Mouse (Mus musculus): ENCODE measurements around the gene Clec4f.

Gene Clec4f

GRCm38 (mm10) chr6:83631815-83632214, 24.2 kb downstream of the Clec4f start:
- DNase-seq: no peak

GRCm38 (mm10) chr6:83626781-83627180, 29.2 kb downstream of the Clec4f start:
- no peak for DNase-seq

- no peak for DNase-seq
Measured at GRCm38 (mm10) chr6:83619955-83620354, 36.0 kb downstream of the Clec4f start.

- no peak for DNase-seq
Measured at GRCm38 (mm10) chr6:83617581-83618335, 38.2 kb downstream of the Clec4f start.

- DNase-seq: no peak
Measured at GRCm38 (mm10) chr6:83616512-83616911, 39.5 kb downstream of the Clec4f start.

- no peak for DNase-seq
Measured at GRCm38 (mm10) chr6:83614469-83614868, 41.5 kb downstream of the Clec4f start.

- DNase-seq: no peak
Measured at GRCm38 (mm10) chr6:83612976-83613375, 43.0 kb downstream of the Clec4f start.

GRCm38 (mm10) chr6:83599636-83600174, 56.3 kb downstream of the Clec4f start:
- no peak for DNase-seq

GRCm38 (mm10) chr6:83599060-83599550, 56.9 kb downstream of the Clec4f start:
- DNase-seq: no peak

GRCm38 (mm10) chr6:83598646-83599045, 57.3 kb downstream of the Clec4f start:
- no peak for DNase-seq

- DNase-seq: no peak
Measured at GRCm38 (mm10) chr6:83597988-83598387, 58.0 kb downstream of the Clec4f start.

GRCm38 (mm10) chr6:83595035-83595434, 61.0 kb downstream of the Clec4f start:
- no peak for DNase-seq

All from right cerebral cortex, postnatal 25 days (tissue).